Comparison of ENCODE assay signal across 30 mouse cellular contexts in genomic region chr12:90664436-90664835, GRCm38 (mm10).
DNase-seq lines count a peak whose midpoint lies in the region; ATAC-seq and TF ChIP-seq lines count a peak whose summit lies in the region.
"Had no signal": no experiment of that assay in that cellular context is flagged by ENCODE, and none has a peak within 500 bp of the region (broad histone marks: within the 10 kb centered on the region; RNA-seq: fewer than 3 reads in every experiment).

No protein-coding gene starts in this region.

- H3K36me3 ChIP-seq in forebrain, embryonic 14.5 days (ENCODE audit: control insufficient read depth, insufficient read depth, low read length), result no peaks in the 10 kb centered on the region
- H3K36me3 ChIP-seq in forebrain, embryonic 10.5 days (replicated peaks), result no peaks in the 10 kb centered on the region
- H3K36me3 ChIP-seq in embryonic facial prominence, embryonic 14.5 days (ENCODE audit: control insufficient read depth, insufficient read depth, low read length), result no peaks in the 10 kb centered on the region
- no peaks in the 10 kb centered on the region for H3K36me3 ChIP-seq in lung, postnatal 0 days (ENCODE audit: insufficient read depth, low read length)
- H3K36me3 ChIP-seq: forebrain, embryonic 15.5 days; limb, embryonic 12.5 days; liver, embryonic 12.5 days; midbrain, embryonic 12.5 days; neural tube, embryonic 12.5 days had no signal

- 42% methylated on average over 2 of the region's 2 CpGs for WGBS in forebrain, embryonic 14.5 days
- 78% methylated on average over 2 of the region's 2 CpGs for WGBS in forebrain, embryonic 10.5 days
- WGBS in embryonic facial prominence, embryonic 14.5 days, result 34% methylated on average over 2 of the region's 2 CpGs
- WGBS in lung, postnatal 0 days, result 61% methylated on average over 2 of the region's 2 CpGs

- TF ChIP-seq EP300 in lung, postnatal 0 days (IDR thresholded peaks at IDR 0.05), result no peak

- no peak overlapping the region for H3K4me2 ChIP-seq in forebrain, embryonic 14.5 days (ENCODE audit: low read length)
- no peak overlapping the region for H3K4me2 ChIP-seq in embryonic facial prominence, embryonic 14.5 days (ENCODE audit: low read depth, low read length)
- no peak overlapping the region for H3K4me2 ChIP-seq in lung, postnatal 0 days (replicated peaks; ENCODE audit: low read depth, low read length)
- H3K4me2 ChIP-seq: forebrain, embryonic 15.5 days; heart, embryonic 11.5 days; limb, embryonic 12.5 days; liver, embryonic 12.5 days; midbrain, embryonic 12.5 days; neural tube, embryonic 12.5 days had no signal

- no peaks in the 10 kb centered on the region for H3K9me3 ChIP-seq in forebrain, embryonic 14.5 days (replicated peaks; ENCODE audit: control insufficient read depth, low read length)
- no peaks in the 10 kb centered on the region for H3K9me3 ChIP-seq in forebrain, embryonic 10.5 days
- H3K9me3 ChIP-seq in embryonic facial prominence, embryonic 14.5 days (ENCODE audit: control insufficient read depth, low read length), result no peaks in the 10 kb centered on the region
- no peaks in the 10 kb centered on the region for H3K9me3 ChIP-seq in lung, postnatal 0 days (ENCODE audit: low read length)
- H3K9me3 ChIP-seq: forebrain, embryonic 15.5 days; limb, embryonic 12.5 days; liver, embryonic 12.5 days; midbrain, embryonic 12.5 days; neural tube, embryonic 12.5 days had no signal

- TF ChIP-seq CTCF in lung, postnatal 0 days (IDR thresholded peaks at IDR 0.05), result no peak

- peak; percentile 2 for DNase-seq in forebrain, embryonic 14.5 days (ENCODE audit: low spot score)
- no peak for DNase-seq in forebrain, embryonic 10.5 days (ENCODE audit: extremely low spot score, low spot score)
- DNase-seq in kidney, adult 9 months, result peak; percentile 45
- DNase-seq in kidney, postnatal 4 days, result no peak
- peak; percentile 35 for DNase-seq in Muller cell, postnatal 12 days (ENCODE audit: inconsistent ontology term)
- peak; percentile 71 for DNase-seq in embryonic facial prominence, embryonic 14.5 days (ENCODE audit: low spot score)
- no peak for DNase-seq in lung, postnatal 0 days (ENCODE audit: low spot score)
- DNase-seq: adrenal gland, postnatal 36 days; cerebellum, adult 11-12 months; cerebellum, postnatal 10 days; gastrocnemius, postnatal 14 days; heart, adult 11 months; lung, adult 18-20 months; lung, postnatal 14 days; retina, postnatal 1 day; right cerebral cortex, postnatal 25 days; spleen, adult 18-20 months; thymus, postnatal 14 days had no signal

- no peaks in the 10 kb centered on the region for H3K27me3 ChIP-seq in forebrain, embryonic 14.5 days (replicated peaks; ENCODE audit: control insufficient read depth, insufficient read depth, low read length)
- no peaks in the 10 kb centered on the region for H3K27me3 ChIP-seq in forebrain, embryonic 10.5 days (ENCODE audit: poor library complexity, severe bottlenecking)
- H3K27me3 ChIP-seq in embryonic facial prominence, embryonic 14.5 days (replicated peaks; ENCODE audit: control insufficient read depth, insufficient read depth, low read length), result no peaks in the 10 kb centered on the region
- no peaks in the 10 kb centered on the region for H3K27me3 ChIP-seq in lung, postnatal 0 days (replicated peaks; ENCODE audit: insufficient read depth, low read length)
- H3K27me3 ChIP-seq: forebrain, embryonic 15.5 days; limb, embryonic 12.5 days; liver, embryonic 12.5 days; midbrain, embryonic 12.5 days; neural tube, embryonic 12.5 days; Patski had no signal

- no peak overlapping the region for H3K27ac ChIP-seq in forebrain, embryonic 14.5 days (ENCODE audit: low read depth, low read length)
- no peak overlapping the region for H3K27ac ChIP-seq in forebrain, embryonic 10.5 days
- H3K27ac ChIP-seq in embryonic facial prominence, embryonic 14.5 days (replicated peaks; ENCODE audit: low read depth, low read length), result no peak overlapping the region
- H3K27ac ChIP-seq in lung, postnatal 0 days (ENCODE audit: low read length), result no peak overlapping the region
- H3K27ac ChIP-seq: forebrain, embryonic 15.5 days; layer of hippocampus, adult 2 months; limb, embryonic 12.5 days; liver, embryonic 12.5 days; midbrain, embryonic 12.5 days; neural tube, embryonic 12.5 days had no signal

- H3K4me3 ChIP-seq in forebrain, embryonic 14.5 days (ENCODE audit: low read depth, low read length), result no peak overlapping the region
- H3K4me3 ChIP-seq in forebrain, embryonic 10.5 days, result no peak overlapping the region
- no peak overlapping the region for H3K4me3 ChIP-seq in embryonic facial prominence, embryonic 14.5 days (ENCODE audit: low read depth, low read length)
- no peak overlapping the region for H3K4me3 ChIP-seq in lung, postnatal 0 days (ENCODE audit: low read depth, low read length)
- H3K4me3 ChIP-seq: erythroblast, embryonic 14.5 days; forebrain, embryonic 15.5 days; layer of hippocampus, adult 2 months; limb, embryonic 12.5 days; liver, embryonic 12.5 days; midbrain, embryonic 12.5 days; neural tube, embryonic 12.5 days had no signal

- ATAC-seq in forebrain, embryonic 14.5 days, result no peak
- no peak for ATAC-seq in embryonic facial prominence, embryonic 14.5 days (ENCODE audit: low read depth)
- ATAC-seq in lung, postnatal 0 days, result no peak
- ATAC-seq in inflammation-experienced regulatory T-cells, adult 6 months, result no peak
- ATAC-seq: forebrain, embryonic 15.5 days; hindbrain, embryonic 16.5 days; intestine, postnatal 0 days; liver, embryonic 12.5 days; Patski had no signal

- no peaks in the 10 kb centered on the region for H3K4me1 ChIP-seq in forebrain, embryonic 14.5 days (ENCODE audit: control insufficient read depth, insufficient read depth, low read length)
- no peaks in the 10 kb centered on the region for H3K4me1 ChIP-seq in forebrain, embryonic 10.5 days
- H3K4me1 ChIP-seq in embryonic facial prominence, embryonic 14.5 days (ENCODE audit: control insufficient read depth, insufficient read depth, low read length), result no peaks in the 10 kb centered on the region
- H3K4me1 ChIP-seq in lung, postnatal 0 days (ENCODE audit: insufficient read depth, low read depth, low read length), result no peaks in the 10 kb centered on the region
- H3K4me1 ChIP-seq: forebrain, embryonic 15.5 days; limb, embryonic 12.5 days; liver, embryonic 12.5 days; midbrain, embryonic 12.5 days; neural tube, embryonic 12.5 days had no signal

- H3K9ac ChIP-seq in forebrain, embryonic 14.5 days (ENCODE audit: low read length), result no peak overlapping the region
- H3K9ac ChIP-seq in embryonic facial prominence, embryonic 14.5 days (ENCODE audit: low read depth, low read length), result no peak overlapping the region
- no peak overlapping the region for H3K9ac ChIP-seq in lung, postnatal 0 days (replicated peaks; ENCODE audit: low read depth)
- H3K9ac ChIP-seq: forebrain, embryonic 15.5 days; limb, embryonic 12.5 days; liver, embryonic 12.5 days; midbrain, embryonic 12.5 days; neural tube, embryonic 12.5 days had no signal

Comparison
In these comparisons a context has a peak if more than half of its experiments do, and no peak if none do; other contexts are left out.
1. DNase-seq: peak in forebrain, embryonic 14.5 days (single experiment), kidney, adult 9 months (single experiment), Muller cell, postnatal 12 days (single experiment) and embryonic facial prominence, embryonic 14.5 days (single experiment); none in forebrain, embryonic 10.5 days (single experiment), kidney, postnatal 4 days (0 of 2) and lung, postnatal 0 days (single experiment).